Mouse (Mus musculus) midbrain, embryonic 12.5 days (tissue): Measurements from ENCODE around the gene Nr4a3. TPM values are rescaled to one million over a fixed set of nuclear protein-coding genes. Genes with fewer than 3 reads are reported as not detected.

Experiments
- ATAC-seq: fragments of 200-750 bp; cut with Nextera tagmentation; 2 replicates; pipeline ENCODE4 v1.8.0; 2017; ENCODE audit warnings: low read depth, moderate TSS enrichment, moderate library complexity; ENCODE audit not compliant: low FRiP score
- H3K27ac ChIP-seq: fragments of 300-500 bp; sonication (generic); replicated peaks from 2 replicates; pipeline ENCODE4 v1.5.1; 2016; ENCODE audit warnings: mild to moderate bottlenecking
- H3K27me3 ChIP-seq: fragments of 300-500 bp; sonication (generic); 2 replicates; pipeline ENCODE4 v1.6.1; 2016; ENCODE audit warnings: mild to moderate bottlenecking
- H3K36me3 ChIP-seq: fragments of 300-500 bp; sonication (generic); 2 replicates; pipeline ENCODE4 v1.6.1; 2016
- H3K4me1 ChIP-seq: fragments of 300-500 bp; sonication (generic); 2 replicates; pipeline ENCODE4 v1.6.1; 2016
- H3K4me2 ChIP-seq: fragments of 300-500 bp; sonication (generic); replicated peaks from 2 replicates; pipeline ENCODE4 v1.6.1; 2016; ENCODE audit warnings: mild to moderate bottlenecking, moderate library complexity
- H3K4me3 ChIP-seq: fragments of 300-500 bp; sonication (generic); 2 replicates; pipeline ENCODE4 v1.5.1; 2016; ENCODE audit warnings: mild to moderate bottlenecking
- H3K9ac ChIP-seq: fragments of 300-500 bp; sonication (generic); replicated peaks from 2 replicates; pipeline ENCODE4 v1.6.1; 2016; ENCODE audit warnings: mild to moderate bottlenecking, moderate library complexity
- H3K9me3 ChIP-seq: fragments of 300-500 bp; sonication (generic); 2 replicates; pipeline ENCODE4 v1.6.1; 2016; ENCODE audit warnings: mild to moderate bottlenecking
- WGBS: fragments of 180-500 bp; shearing (Covaris S2); methylation state at CpG from one replicate; pipeline ENCODE4 v1.1.7; 2016; 5-methylcytosine and 5-hydroxymethylcytosine counted together
- polyA plus RNA-seq: library from polyadenylated mRNA; unstranded; fragments of >200 nt; fragmentation: Nextera tagmentation; extraction: Ambion mirVana; gene quantifications from 2 replicates; pipeline ENCODE4 v1.2.1, GENCODE M21; 2016

Nr4a3 gene
- polyA plus RNA-seq, 1 experiment from 2014 or later, result 0.83 TPM

DNA sequence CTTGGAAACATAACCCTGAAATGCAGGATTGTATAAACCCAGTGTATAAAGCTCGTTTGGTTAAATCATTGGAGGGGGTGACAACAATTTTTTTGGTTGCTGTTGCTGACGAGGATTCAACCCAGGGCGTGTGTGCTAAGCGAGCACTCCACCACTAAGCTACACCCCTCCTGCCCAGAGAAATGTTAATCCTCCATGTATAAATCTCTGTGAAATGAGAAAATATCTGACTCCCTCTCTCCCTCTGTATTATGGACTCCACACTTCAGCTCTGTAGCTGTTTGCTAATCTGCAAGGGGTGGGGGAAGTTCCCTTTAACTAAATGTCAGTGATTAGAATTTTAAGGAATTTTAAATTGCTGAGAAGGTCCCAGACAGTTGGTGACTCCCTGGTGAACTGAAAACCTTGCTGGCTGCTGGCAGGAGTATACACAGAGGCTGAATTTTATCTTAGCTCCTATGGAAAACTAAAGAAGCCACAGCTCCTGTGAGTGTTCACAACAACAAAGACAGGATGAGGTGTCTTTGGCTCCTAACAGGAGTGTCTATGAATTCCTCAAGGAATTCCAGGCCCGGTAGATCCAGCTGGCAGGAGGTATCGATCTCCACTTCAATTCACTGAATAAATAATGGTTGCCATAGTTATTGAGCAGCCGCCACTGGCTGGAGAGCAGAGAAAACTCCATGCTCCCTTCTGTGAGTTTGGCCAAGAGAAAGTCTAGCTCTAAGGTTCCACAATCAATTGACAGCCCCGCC lies 34.5 kb downstream of the Nr4a3 start:
- no peaks in the 10 kb centered on the region for H3K36me3 ChIP-seq
- peak; percentile 66; the same call in 1 of the 2 replicates for ATAC-seq
- 29% methylated on average over 8 of the region's 8 CpGs for WGBS
- H3K9ac ChIP-seq, result no peak overlapping the region
- no peaks in the 10 kb centered on the region for H3K9me3 ChIP-seq
- 0 out of 2 replicates have a peak, but pooled peaks cover 4% of the 10 kb centered on the region for H3K27me3 ChIP-seq
- 0 out of 2 replicates have a peak overlapping the region, but pooled peaks have one; percentile 2 for H3K4me2 ChIP-seq
- H3K4me3 ChIP-seq, result no peak overlapping the region
- peaks cover 12% of the 10 kb centered on the region for H3K4me1 ChIP-seq
- H3K27ac ChIP-seq, result peak overlapping the region; percentile 73

DNA sequence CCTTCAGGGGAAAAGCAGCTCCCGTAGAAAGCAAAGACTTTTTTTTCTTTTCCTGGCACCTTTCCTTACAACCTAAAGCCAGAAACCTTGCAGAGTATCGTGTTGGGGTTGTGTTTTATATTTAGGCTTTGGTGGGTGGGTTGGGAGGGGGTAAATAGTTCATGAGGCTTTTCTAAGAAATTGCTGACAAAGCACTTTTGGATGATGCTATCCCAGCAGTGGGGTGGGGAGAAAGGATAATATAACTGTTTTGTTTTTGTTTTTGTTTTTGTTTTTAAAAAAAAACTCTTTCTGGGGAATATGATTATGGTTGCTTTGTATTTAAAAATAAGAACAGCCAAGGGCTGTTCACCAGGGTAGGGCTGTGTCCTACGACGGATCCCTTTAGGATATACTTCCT lies 38.5 kb downstream of the Nr4a3 start:
- Histone ChIP-seq H3K27me3 (0 out of 2 replicates have a peak, but pooled peaks cover 2% of the 10 kb centered on the region), H3K9ac (no peak overlapping the region), H3K4me3 (no peak overlapping the region), H3K4me1 (peaks cover 10% of the 10 kb centered on the region), H3K36me3 (no peaks in the 10 kb centered on the region), H3K27ac (no peak overlapping the region), H3K9me3 (no peaks in the 10 kb centered on the region), H3K4me2 (no peak overlapping the region)
- 96% methylated on average over 4 of the region's 4 CpGs for WGBS
- ATAC-seq, result no peak

DNA sequence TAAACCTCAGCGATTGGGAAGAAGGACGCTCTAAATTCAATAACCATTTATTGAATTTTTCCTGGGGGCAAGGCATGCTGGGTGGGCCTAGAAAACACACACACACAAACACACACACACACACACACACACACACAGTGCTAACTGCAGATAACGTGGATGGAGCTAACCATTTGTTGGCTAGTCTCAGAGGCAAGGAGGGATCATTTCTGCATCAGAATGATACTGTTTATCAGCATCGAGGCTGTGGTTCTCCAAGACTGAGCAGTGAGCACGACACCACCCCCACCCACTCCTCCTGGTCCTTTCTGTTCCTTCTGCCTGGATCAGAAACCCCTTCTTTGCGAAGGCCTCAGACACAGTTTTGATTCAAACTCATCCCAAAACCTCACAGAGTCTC lies 41.7 kb downstream of the Nr4a3 start:
- Histone ChIP-seq H3K4me2 (no peak overlapping the region), H3K27ac (no peak overlapping the region), H3K9me3 (no peaks in the 10 kb centered on the region), H3K9ac (no peak overlapping the region), H3K36me3 (no peaks in the 10 kb centered on the region), H3K4me3 (no peak overlapping the region), H3K27me3 (peaks cover 10% of the 10 kb centered on the region), H3K4me1 (no peaks in the 10 kb centered on the region)
- no peak for ATAC-seq
- WGBS, result 58% methylated on average over 6 of the region's 6 CpGs

DNA sequence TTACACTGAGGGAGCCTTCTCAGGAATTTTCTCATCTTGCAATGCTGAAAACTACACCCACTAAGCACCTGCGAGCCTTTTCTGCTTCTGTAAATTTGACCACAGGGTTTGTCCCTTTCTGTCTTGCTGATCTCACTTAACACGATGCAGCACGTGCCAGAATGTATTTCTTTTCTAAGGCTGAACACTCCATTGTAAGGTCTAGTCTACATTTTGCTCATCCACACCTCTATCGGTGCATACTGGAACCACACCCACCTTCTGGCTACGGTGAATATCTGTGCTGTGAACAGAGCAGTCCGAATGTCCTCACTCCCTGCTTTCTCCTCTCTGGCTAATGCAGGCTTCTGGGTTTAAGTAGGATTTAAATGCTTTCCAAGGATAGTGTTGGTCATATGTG lies 42.5 kb downstream of the Nr4a3 start:
- Histone ChIP-seq H3K4me2 (no peak overlapping the region), H3K36me3 (no peaks in the 10 kb centered on the region), H3K4me1 (no peaks in the 10 kb centered on the region), H3K9ac (no peak overlapping the region), H3K4me3 (no peak overlapping the region), H3K27ac (no peak overlapping the region), H3K27me3 (peaks cover 10% of the 10 kb centered on the region), H3K9me3 (no peaks in the 10 kb centered on the region)
- ATAC-seq, result no peak
- 85% methylated on average over 6 of the region's 6 CpGs for WGBS

DNA sequence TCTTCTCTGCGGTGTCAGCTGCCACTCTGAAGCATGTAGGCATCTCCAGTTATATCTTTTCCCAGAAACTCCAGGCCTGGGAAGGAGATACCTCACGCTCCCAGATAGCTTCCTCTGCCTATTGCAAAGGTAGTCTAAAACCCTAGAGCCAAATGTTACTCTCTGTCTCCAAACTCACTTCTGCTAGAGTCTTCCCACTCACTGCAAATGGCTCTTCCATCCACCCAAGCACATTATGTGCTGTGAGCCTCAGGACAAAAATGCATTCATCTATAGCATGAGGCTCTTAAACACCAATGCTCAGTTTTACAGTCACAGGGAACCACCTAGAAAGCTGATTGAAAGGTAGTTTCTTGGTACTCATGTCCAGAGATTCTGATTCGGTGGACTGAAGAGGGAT lies 48.3 kb downstream of the Nr4a3 start:
- Histone ChIP-seq H3K4me1 (no peaks in the 10 kb centered on the region), H3K27ac (no peak overlapping the region), H3K36me3 (no peaks in the 10 kb centered on the region), H3K9me3 (no peaks in the 10 kb centered on the region), H3K27me3 (peaks cover 12% of the 10 kb centered on the region), H3K4me3 (no peak overlapping the region), H3K4me2 (no peak overlapping the region), H3K9ac (no peak overlapping the region)
- no peak for ATAC-seq
- WGBS, result 73% methylated on average over 3 of the region's 3 CpGs

DNA sequence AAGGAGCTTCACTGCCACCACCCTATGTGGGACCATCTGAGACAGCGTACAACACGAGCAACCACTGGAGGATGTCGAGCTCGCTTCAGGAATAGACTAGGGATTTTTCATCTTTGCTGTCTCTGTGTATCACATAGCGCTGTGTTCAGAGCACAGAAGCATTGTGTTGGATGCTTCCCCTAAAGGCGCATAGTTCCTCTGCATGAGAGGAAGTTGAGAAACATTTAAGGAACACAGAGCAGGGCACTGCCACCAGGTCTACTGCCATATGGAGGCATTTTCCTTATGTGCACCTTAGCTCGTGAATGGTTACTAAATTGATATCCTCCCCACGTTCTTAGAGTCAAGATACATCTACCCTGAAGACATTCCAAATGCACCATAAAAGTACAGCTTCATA lies 55.3 kb downstream of the Nr4a3 start:
- H3K4me2 ChIP-seq, result no peak overlapping the region
- 90% methylated on average over 8 of the region's 8 CpGs for whole genome bisulfite sequencing
- no peaks in the 10 kb centered on the region for H3K9me3 ChIP-seq

DNA sequence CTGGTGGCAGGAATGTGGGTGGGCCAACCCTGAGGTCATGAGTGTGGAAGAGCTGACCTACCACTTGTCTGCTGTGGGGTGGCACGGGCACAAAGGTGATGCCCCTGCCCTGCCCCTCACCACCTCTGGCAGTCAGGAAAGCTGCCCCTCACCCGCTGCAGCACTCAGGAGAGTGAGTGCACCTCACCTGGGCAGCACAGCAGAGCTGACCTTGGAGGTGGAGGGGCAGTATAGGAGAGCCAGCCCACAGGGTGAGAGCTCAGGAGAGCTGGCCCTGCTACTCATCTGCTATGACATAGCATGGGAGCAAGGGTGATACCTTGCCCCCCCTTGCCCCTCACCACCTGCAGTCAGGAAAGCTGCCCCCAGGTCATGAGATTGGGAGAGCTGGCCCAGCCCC lies 57.0 kb downstream of the Nr4a3 start:
- H3K4me2 ChIP-seq, result no peak overlapping the region
- no peak overlapping the region for H3K4me3 ChIP-seq
- 0 out of 2 replicates have a peak, but pooled peaks cover 3% of the 10 kb centered on the region for H3K27me3 ChIP-seq
- 89% methylated on average over 2 of the region's 2 CpGs for WGBS
- no peak for ATAC-seq
- no peak overlapping the region for H3K9ac ChIP-seq
- H3K27ac ChIP-seq, result no peak overlapping the region
- no peaks in the 10 kb centered on the region for H3K9me3 ChIP-seq
- no peaks in the 10 kb centered on the region for H3K36me3 ChIP-seq
- H3K4me1 ChIP-seq, result no peaks in the 10 kb centered on the region

More for the DNA sequence above, 55.3 kb downstream of the Nr4a3 start:
- no peaks in the 10 kb centered on the region for H3K4me1 ChIP-seq
- H3K27me3 ChIP-seq, result 0 out of 2 replicates have a peak, but pooled peaks cover 3% of the 10 kb centered on the region
- no peak for ATAC-seq
- no peak overlapping the region for H3K27ac ChIP-seq
- H3K9ac ChIP-seq, result no peak overlapping the region
- H3K36me3 ChIP-seq, result no peaks in the 10 kb centered on the region
- H3K4me3 ChIP-seq, result no peak overlapping the region

DNA sequence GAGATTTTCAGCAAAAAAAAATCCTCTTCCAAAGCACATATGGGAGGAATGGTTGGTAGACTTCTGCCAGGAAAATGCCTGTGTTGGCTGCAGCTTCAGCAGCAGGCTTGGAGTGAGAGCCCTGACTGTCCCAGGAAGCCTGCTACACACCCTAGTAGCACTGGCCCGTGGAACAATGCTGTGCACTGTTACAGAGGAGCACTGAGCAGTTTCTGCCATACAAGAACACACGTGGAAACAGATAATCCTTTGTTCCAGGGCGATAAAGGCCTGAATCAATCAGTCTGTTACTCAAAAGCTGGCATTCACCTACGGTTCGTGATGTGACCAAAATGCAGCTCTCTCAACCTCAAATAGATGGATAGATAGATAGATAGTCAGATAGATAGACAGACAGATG lies 60.4 kb downstream of the Nr4a3 start:
- WGBS, result 75% methylated on average over 5 of the region's 5 CpGs
- no peak overlapping the region for H3K4me3 ChIP-seq
- H3K27me3 ChIP-seq, result 0 out of 2 replicates have a peak, but pooled peaks cover 3% of the 10 kb centered on the region
- no peak overlapping the region for H3K4me2 ChIP-seq
- H3K9me3 ChIP-seq, result no peaks in the 10 kb centered on the region
- no peak overlapping the region for H3K9ac ChIP-seq
- no peak overlapping the region for H3K27ac ChIP-seq
- H3K36me3 ChIP-seq, result no peaks in the 10 kb centered on the region
- ATAC-seq, result no peak
- no peaks in the 10 kb centered on the region for H3K4me1 ChIP-seq

DNA sequence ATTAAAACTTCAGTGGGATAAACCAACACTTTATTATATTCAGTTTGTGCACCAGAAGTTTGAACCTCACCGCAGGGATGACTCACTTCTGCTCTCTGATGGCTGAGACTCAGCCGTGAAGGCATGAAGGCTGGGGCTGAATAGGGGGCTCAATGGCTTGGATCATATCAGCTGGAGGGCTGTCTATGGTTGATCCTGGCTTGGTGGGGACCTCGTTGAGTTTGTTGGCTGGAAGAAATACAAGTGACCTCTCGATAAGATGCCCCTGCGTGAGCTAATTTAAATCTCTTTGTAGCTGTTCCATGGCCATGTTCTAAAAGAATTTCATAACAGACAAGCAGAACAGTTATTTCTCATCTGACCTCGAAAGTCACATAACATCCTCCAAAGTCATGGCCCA lies 62.1 kb downstream of the Nr4a3 start:
- no peak for ATAC-seq
- Histone ChIP-seq H3K4me3 (no peak overlapping the region), H3K27me3 (0 out of 2 replicates have a peak, but pooled peaks cover 3% of the 10 kb centered on the region), H3K27ac (no peak overlapping the region), H3K9ac (no peak overlapping the region), H3K4me2 (no peak overlapping the region), H3K4me1 (no peaks in the 10 kb centered on the region), H3K36me3 (no peaks in the 10 kb centered on the region), H3K9me3 (no peaks in the 10 kb centered on the region)
- WGBS, result 82% methylated on average over 6 of the region's 6 CpGs

DNA sequence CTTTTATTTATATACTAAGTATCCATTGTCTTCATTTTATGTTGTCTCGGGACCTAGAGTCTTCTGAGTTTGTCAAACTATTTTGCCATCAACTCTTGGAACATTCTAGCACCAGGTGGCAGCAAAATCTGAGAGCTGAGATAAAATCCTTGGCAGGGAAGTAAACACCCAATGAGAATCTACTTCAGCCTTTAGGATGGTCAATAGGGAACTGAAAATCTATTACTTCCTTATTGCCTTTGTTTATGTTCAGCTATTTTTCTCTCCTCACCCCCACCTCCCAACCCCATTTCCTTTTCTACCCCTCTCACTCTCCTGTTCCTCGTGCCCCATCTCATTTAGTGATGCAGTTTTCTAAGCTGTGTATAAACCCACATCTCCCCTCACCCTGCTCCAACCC lies 63.6 kb downstream of the Nr4a3 start:
- Histone ChIP-seq H3K4me3 (no peak overlapping the region), H3K27ac (no peak overlapping the region), H3K9ac (no peak overlapping the region), H3K36me3 (no peaks in the 10 kb centered on the region), H3K27me3 (0 out of 2 replicates have a peak, but pooled peaks cover under 1% of the 10 kb centered on the region), H3K9me3 (no peaks in the 10 kb centered on the region), H3K4me2 (no peak overlapping the region), H3K4me1 (no peaks in the 10 kb centered on the region)
- 74% methylated on average over 2 of the region's 2 CpGs for WGBS
- ATAC-seq, result no peak

DNA sequence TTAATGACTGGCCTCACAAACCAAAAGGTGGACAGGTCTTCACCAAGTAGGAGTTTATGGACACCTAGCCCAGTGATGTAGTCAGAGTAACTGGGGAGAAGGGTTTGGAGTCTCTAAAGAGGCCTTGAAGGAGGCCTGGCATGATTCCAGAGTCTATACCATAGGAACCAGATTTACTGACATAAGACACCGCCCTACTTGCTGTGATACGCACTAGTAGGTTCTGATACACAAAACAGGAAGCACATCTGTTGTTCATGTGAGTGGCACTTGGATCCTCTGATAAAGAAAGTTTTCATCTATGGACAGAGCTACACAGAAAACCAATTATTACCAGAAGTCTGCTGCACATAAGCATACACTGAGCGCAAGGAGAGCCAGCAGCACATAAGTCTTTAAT lies 65.4 kb downstream of the Nr4a3 start:
- no peaks in the 10 kb centered on the region for H3K36me3 ChIP-seq
- WGBS, result 91% methylated on average over 3 of the region's 3 CpGs

DNA sequence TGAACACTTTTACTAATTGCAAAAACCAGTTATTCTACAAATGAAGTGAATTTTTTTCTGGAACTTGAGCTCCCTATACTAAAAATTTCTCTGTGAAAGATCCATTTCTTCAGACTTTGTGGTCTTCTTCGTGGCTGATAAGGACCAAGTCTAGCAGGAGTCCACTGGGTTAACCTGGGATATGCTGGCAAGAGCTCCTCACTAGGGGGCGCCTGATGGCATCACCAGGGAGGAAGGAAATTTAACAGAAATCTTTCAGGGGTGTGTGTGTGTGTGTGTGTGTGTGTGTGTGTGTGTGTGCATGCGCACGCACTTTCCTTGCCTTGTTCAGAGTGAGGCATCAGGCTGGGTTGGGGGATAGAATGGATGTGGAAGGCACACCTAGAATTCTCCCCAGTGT lies 71.2 kb downstream of the Nr4a3 start:
- Histone ChIP-seq H3K4me1 (no peaks in the 10 kb centered on the region; the same call in 1 of the 2 replicates), H3K27ac (no peak overlapping the region), H3K9ac (no peak overlapping the region), H3K4me3 (no peak overlapping the region), H3K9me3 (no peaks in the 10 kb centered on the region), H3K36me3 (no peaks in the 10 kb centered on the region), H3K4me2 (no peak overlapping the region), H3K27me3 (no peaks in the 10 kb centered on the region; the same call in 1 of the 2 replicates)
- no peak for ATAC-seq
- WGBS, result 62% methylated on average over 4 of the region's 4 CpGs

More for the DNA sequence above, 65.4 kb downstream of the Nr4a3 start:
- Histone ChIP-seq H3K4me2 (no peak overlapping the region), H3K27ac (no peak overlapping the region), H3K9ac (no peak overlapping the region), H3K4me1 (no peaks in the 10 kb centered on the region), H3K4me3 (no peak overlapping the region), H3K9me3 (no peaks in the 10 kb centered on the region), H3K27me3 (no peaks in the 10 kb centered on the region)
- no peak for ATAC-seq
